Mouse (Mus musculus): ENCODE measurements around the gene Zfp385b. TPM values are rescaled to one million over a fixed set of nuclear protein-coding genes. Genes with fewer than 3 reads are reported as not detected.

Gene Zfp385b
- total and polyA plus RNA-seq, 2 experiments, result 10.2 to 36.5 TPM

DNA sequence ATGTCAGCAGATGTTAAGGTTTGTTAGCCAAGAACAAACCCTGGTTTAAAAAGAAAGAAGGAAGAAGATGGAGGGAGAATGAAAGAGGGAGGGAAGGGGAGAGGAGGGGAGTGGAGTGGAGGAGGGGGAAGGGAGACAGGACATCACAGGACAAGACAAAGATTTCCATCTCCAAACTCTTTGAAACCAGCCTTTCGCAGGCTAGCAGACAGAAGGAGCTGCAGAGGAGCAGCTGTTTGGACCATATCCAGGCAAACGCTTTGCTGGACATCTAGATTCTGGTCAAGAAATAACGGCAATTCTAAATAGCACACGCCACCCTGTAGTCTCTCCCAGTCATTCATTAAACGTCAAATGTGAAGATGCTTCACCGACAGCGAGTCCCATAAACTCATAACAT lies 38.0 kb downstream of the Zfp385b start:
- Histone ChIP-seq H3K4me3 (ENCODE audit: insufficient read depth, low read depth, low read length) (no peak overlapping the region), H3K79me2 (ENCODE audit: control insufficient read depth, insufficient read depth, low read length) (no peaks in the 10 kb centered on the region), H3K27ac (replicated peaks; ENCODE audit: insufficient read depth, low read depth, low read length) (no peak overlapping the region), H3K9ac (ENCODE audit: low read depth, low read length) (no peak overlapping the region), H3K36me3 (ENCODE audit: control insufficient read depth, insufficient read depth, low read length) (no peaks in the 10 kb centered on the region), H3K27me3 (ENCODE audit: control insufficient read depth, insufficient read depth, low read length) (no peaks in the 10 kb centered on the region), H3K4me1 (ENCODE audit: control insufficient read depth, insufficient read depth, low read length) (no peaks in the 10 kb centered on the region)
- TF ChIP-seq POLR2A (IDR thresholded peaks at IDR 0.05; ENCODE audit: extremely low read depth, insufficient read depth, low read length) (no peak), CTCF (IDR thresholded peaks at IDR 0.05; ENCODE audit: low read depth, low read length) (no peak)
- 84% methylated on average over 7 of the region's 7 CpGs for WGBS
- no peak for DNase-seq (ENCODE audit: extremely low read depth, low read depth, low spot score)

DNA sequence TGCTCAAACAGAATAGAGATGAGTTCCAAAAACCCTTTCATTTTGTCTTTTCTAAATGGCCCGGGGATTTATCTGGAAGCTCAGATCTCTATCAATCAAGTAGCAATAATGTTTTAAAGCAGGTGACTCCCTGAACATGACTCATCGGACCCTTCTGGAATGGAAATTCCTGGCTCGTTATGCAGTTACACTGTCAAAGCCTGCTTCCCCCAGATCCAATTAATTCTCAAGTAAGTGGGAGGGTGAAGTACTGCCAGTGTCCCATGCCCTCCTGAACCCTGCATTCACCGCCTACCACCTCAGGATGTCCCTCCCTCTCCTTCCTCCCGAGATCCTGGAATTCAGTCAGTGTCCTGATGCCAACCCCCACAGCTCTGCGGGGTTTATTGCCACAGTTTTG lies 41.7 kb downstream of the Zfp385b start:
- no peak for DNase-seq (ENCODE audit: extremely low read depth, low read depth, low spot score)
- Histone ChIP-seq H3K27ac (replicated peaks; ENCODE audit: insufficient read depth, low read depth, low read length) (no peak overlapping the region), H3K9ac (ENCODE audit: low read depth, low read length) (no peak overlapping the region), H3K27me3 (ENCODE audit: control insufficient read depth, insufficient read depth, low read length) (no peaks in the 10 kb centered on the region), H3K36me3 (ENCODE audit: control insufficient read depth, insufficient read depth, low read length) (no peaks in the 10 kb centered on the region), H3K79me2 (ENCODE audit: control insufficient read depth, insufficient read depth, low read length) (no peaks in the 10 kb centered on the region), H3K4me3 (ENCODE audit: insufficient read depth, low read depth, low read length) (no peak overlapping the region), H3K4me1 (ENCODE audit: control insufficient read depth, insufficient read depth, low read length) (no peaks in the 10 kb centered on the region)
- TF ChIP-seq CTCF (IDR thresholded peaks at IDR 0.05; ENCODE audit: low read depth, low read length), result no peak
- TF ChIP-seq POLR2A (IDR thresholded peaks at IDR 0.05; ENCODE audit: extremely low read depth, insufficient read depth, low read length), result no peak
- 67% methylated on average over 6 of the region's 6 CpGs for WGBS

DNA sequence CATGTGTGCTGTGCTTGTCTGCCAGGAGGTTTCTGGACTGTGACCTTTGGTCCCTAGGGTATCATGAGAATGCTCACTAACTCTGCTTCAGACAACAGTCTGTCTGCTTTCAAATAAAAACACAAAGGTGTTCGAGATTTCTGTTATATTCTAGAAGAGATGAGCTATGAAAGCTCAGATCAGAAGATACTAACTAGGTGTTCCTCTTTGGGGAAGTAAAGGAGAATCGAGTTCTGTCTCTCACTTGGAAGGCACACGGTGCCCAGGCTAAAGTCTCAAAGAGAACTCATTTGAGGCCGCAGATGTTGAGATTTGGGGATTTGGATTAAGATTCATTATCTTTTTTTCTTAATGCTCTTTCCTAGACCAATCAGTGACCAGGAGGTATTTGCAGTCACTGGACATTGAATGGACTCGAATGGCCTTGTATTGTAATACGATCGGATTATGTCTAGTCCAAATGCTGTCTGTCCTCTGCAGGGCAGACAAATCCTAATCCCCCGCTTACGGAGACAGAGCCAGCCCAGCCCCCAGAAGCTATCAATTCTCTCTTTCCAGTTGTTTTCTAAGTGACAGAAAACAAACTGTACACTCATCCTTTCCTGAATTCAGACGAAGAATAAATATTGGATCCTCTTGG lies 42.3 kb downstream of the Zfp385b start:
- Histone ChIP-seq H3K4me1 (ENCODE audit: control insufficient read depth, insufficient read depth, low read length) (no peaks in the 10 kb centered on the region), H3K36me3 (ENCODE audit: control insufficient read depth, insufficient read depth, low read length) (no peaks in the 10 kb centered on the region), H3K9ac (ENCODE audit: low read depth, low read length) (no peak overlapping the region), H3K27ac (replicated peaks; ENCODE audit: insufficient read depth, low read depth, low read length) (no peak overlapping the region), H3K27me3 (ENCODE audit: control insufficient read depth, insufficient read depth, low read length) (no peaks in the 10 kb centered on the region; the same call in 1 of the 2 replicates), H3K4me3 (ENCODE audit: insufficient read depth, low read depth, low read length) (no peak overlapping the region), H3K79me2 (ENCODE audit: control insufficient read depth, insufficient read depth, low read length) (no peaks in the 10 kb centered on the region)
- TF ChIP-seq POLR2A (IDR thresholded peaks at IDR 0.05; ENCODE audit: extremely low read depth, insufficient read depth, low read length) (no peak), CTCF (IDR thresholded peaks at IDR 0.05; ENCODE audit: low read depth, low read length) (no peak)
- no peak for DNase-seq (ENCODE audit: extremely low read depth, low read depth, low spot score)
- 77% methylated on average over 10 of the region's 10 CpGs for WGBS

DNA sequence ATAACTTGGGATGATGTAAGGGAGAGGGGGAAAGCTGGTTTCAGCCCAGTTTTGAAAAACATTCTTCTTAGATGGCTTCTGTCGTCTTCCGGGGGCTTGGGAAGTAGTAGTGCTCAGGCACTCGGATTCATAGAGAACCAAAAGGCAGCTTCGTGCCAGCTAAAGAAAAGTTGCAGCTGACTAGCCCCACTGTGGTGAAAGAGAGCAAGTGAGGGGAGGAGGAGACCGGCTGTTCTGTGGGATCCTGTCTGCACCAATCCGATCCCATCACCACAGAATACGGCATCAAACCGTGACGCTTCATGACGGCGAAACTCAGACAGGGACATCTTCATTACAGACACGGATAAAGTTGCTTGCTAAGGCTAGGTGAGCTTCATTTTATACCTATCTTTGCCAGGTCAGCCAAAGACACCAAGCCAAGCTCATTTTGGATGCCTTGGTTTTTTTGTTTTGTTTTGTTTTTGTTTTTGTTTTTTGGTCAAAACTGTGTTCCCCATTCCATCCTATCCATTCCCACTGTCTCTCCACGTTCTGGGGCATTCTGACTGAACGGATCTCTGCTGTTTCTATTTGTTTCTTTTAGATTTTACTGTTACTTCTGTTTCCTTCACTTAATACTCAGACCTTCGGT lies 44.1 kb downstream of the Zfp385b start:
- no peaks in the 10 kb centered on the region for H3K4me1 ChIP-seq (ENCODE audit: control insufficient read depth, insufficient read depth, low read length)
- WGBS, result 88% methylated on average over 15 of the region's 15 CpGs
- no peaks in the 10 kb centered on the region for H3K36me3 ChIP-seq (ENCODE audit: control insufficient read depth, insufficient read depth, low read length)
- H3K27ac ChIP-seq (replicated peaks; ENCODE audit: insufficient read depth, low read depth, low read length), result no peak overlapping the region
- no peak overlapping the region for H3K4me3 ChIP-seq (ENCODE audit: insufficient read depth, low read depth, low read length)
- no peaks in the 10 kb centered on the region; the same call in 1 of the 2 replicates for H3K27me3 ChIP-seq (ENCODE audit: control insufficient read depth, insufficient read depth, low read length)
- no peak overlapping the region for H3K9ac ChIP-seq (ENCODE audit: low read depth, low read length)
- TF ChIP-seq POLR2A (IDR thresholded peaks at IDR 0.05; ENCODE audit: extremely low read depth, insufficient read depth, low read length) (no peak), CTCF (IDR thresholded peaks at IDR 0.05; ENCODE audit: low read depth, low read length) (no peak)
- DNase-seq (ENCODE audit: extremely low read depth, low read depth, low spot score), result no peak
- no peaks in the 10 kb centered on the region for H3K79me2 ChIP-seq (ENCODE audit: control insufficient read depth, insufficient read depth, low read length)

DNA sequence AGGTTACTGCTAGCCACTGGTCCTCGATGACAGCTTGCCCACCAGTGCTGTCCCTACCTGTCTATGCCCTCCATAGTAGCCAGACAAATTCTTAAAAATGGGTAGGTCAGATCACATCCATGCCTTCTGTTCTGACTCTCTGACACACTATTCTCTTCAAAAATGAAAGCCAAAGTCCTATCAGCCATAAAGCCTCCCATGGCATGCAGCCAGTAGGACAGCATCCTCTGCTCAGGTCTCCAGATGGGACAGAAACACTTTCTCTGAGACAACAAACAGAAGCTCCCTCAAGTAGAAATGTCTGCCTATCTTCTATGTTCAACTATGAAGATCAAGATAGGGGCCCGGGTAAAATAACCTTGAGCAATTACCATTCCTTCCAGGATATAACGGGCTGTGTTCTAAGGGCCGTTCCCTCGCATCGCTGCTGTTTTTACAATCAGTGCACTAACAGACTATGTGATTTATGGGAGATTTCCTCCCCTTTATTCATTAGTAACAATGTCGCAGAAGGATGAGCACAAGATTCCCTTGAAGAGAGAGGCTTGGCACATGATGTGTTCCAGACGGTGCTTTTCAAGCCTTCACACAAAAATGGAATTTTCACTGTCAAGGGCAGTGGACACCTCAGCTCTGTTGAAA lies 49.3 kb downstream of the Zfp385b start:
- no peak overlapping the region for H3K27ac ChIP-seq (replicated peaks; ENCODE audit: insufficient read depth, low read depth, low read length)
- H3K36me3 ChIP-seq (ENCODE audit: control insufficient read depth, insufficient read depth, low read length), result no peaks in the 10 kb centered on the region
- TF ChIP-seq CTCF (IDR thresholded peaks at IDR 0.05; ENCODE audit: low read depth, low read length) (no peak), POLR2A (IDR thresholded peaks at IDR 0.05; ENCODE audit: extremely low read depth, insufficient read depth, low read length) (no peak)
- H3K4me1 ChIP-seq (ENCODE audit: control insufficient read depth, insufficient read depth, low read length), result no peaks in the 10 kb centered on the region
- DNase-seq (ENCODE audit: extremely low read depth, low read depth, low spot score), result no peak
- H3K79me2 ChIP-seq (ENCODE audit: control insufficient read depth, insufficient read depth, low read length), result no peaks in the 10 kb centered on the region
- no peak overlapping the region for H3K4me3 ChIP-seq (ENCODE audit: insufficient read depth, low read depth, low read length)
- 84% methylated on average over 8 of the region's 8 CpGs for WGBS
- H3K27me3 ChIP-seq (ENCODE audit: control insufficient read depth, insufficient read depth, low read length), result no peaks in the 10 kb centered on the region; the same call in 1 of the 2 replicates
- H3K9ac ChIP-seq (ENCODE audit: low read depth, low read length), result no peak overlapping the region
